8 mouse cellular contexts compared by ENCODE assay signal in the genomic region with DNA sequence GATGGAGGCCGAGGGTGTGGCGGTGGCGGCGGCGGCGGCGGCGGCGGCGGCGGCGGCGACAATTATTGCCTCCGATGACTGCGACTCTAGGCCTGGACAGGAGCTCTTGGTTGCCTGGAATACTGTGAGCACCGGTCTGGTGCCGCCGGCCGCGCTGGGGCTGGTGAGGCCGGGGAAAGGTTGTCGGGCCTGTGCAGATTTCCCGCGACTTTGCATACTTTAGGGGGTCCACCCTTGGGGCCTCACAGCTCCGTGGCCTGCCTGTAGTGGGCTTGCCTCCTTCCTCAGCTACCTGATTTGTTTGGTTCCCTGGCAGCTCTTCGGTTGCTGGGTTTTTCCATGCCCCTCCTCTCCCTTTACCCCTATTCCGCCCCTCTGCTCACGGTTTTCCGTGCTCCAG. TPM values are rescaled to one million over a fixed set of nuclear protein-coding genes. Genes with fewer than 3 reads are reported as not detected.
DNase-seq lines count a peak whose midpoint lies in the region; ATAC-seq and TF ChIP-seq lines count a peak whose summit lies in the region.

No protein-coding gene starts in this region.

- peaks cover 56% of the 10 kb centered on the region for H3K36me3 ChIP-seq in heart, embryonic 15.5 days
- H3K36me3 ChIP-seq in G1E (replicated peaks) (peaks cover 91% of the 10 kb centered on the region), macrophage (ENCODE audit: inconsistent target) (peaks cover 47% of the 10 kb centered on the region)

- WGBS in heart, embryonic 15.5 days: under 1% methylated on average over 29 of the region's 29 CpGs
- under 1% methylated on average over 18 of the region's 29 CpGs for WGBS in macrophage (ENCODE audit: missing documents)

- intact Hi-C loops in left cerebral cortex, postnatal 36 days (cut with DNase I): loop anchor here (5.0 kb wide), 1 partner anchor 60 kb away; the partner anchor contains the start of gene Man1b1

- H3K27ac ChIP-seq in heart, embryonic 15.5 days: peak overlapping the region; percentile 92
- H3K27ac ChIP-seq in macrophage: peak overlapping the region; percentile 38

- peak overlapping the region; percentile 92 for H3K4me2 ChIP-seq in heart, embryonic 15.5 days

- ATAC-seq in heart, embryonic 15.5 days (replicated peaks; ENCODE audit: insufficient number of reproducible peaks, insufficient read depth, low FRiP score, low read depth): peak; percentile 30
- ATAC-seq in G1E (ENCODE audit: extremely low read depth, insufficient number of reproducible peaks, low FRiP score, poor library complexity, severe bottlenecking): no peak
- ATAC-seq in granulocyte monocyte progenitor cell, adult 5-6 weeks (replicated peaks; ENCODE audit: poor library complexity, severe bottlenecking): 0 out of 2 replicates have a peak, but pooled peaks have one; percentile 2

- no peaks in the 10 kb centered on the region for H3K9me3 ChIP-seq in heart, embryonic 15.5 days (replicated peaks)
- H3K9me3 ChIP-seq in G1E (replicated peaks): no peaks in the 10 kb centered on the region

- H3K27me3 ChIP-seq in heart, embryonic 15.5 days: no peaks in the 10 kb centered on the region
- no peaks in the 10 kb centered on the region for H3K27me3 ChIP-seq in G1E (ENCODE audit: insufficient read depth, low read length)

- H3K4me1 ChIP-seq in heart, embryonic 15.5 days (replicated peaks): peaks cover 24% of the 10 kb centered on the region
- H3K4me1 ChIP-seq in G1E (ENCODE audit: insufficient read depth, low read depth, low read length): peaks cover 58% of the 10 kb centered on the region

- H3K4me3 ChIP-seq in heart, embryonic 15.5 days: peak overlapping the region; percentile 96
- H3K4me3 ChIP-seq in G1E (ENCODE audit: low read depth, low read length): peak overlapping the region; percentile 84
- H3K4me3 ChIP-seq in macrophage (ENCODE audit: inconsistent target): peak overlapping the region; percentile 97

- H3K79me2 ChIP-seq in macrophage (ENCODE audit: inconsistent target): peaks cover 48% of the 10 kb centered on the region

- no peak for TF ChIP-seq CTCF in G1E (IDR thresholded peaks at IDR 0.05; ENCODE audit: low read depth, low read length)

- no peak for DNase-seq in heart, adult 18-20 months
- DNase-seq in G1E (ENCODE audit: low spot score): no peak
- DNase-seq in frontal cortex, postnatal 10 days (ENCODE audit: low spot score in 2 of 2): no peak
- no peak for DNase-seq in layer of hippocampus, postnatal 25 days (ENCODE audit: extremely low spot score in 1 of 2, low spot score in 1 of 2)
- DNase-seq in left cerebral cortex, postnatal 36 days (ENCODE audit: low spot score in 2 of 2): no peak

- H3K9ac ChIP-seq in heart, embryonic 15.5 days: peak overlapping the region; percentile 75

RNA-seq across cellular contexts. Expression of gene Anapc2, which starts 0.2 kb away (rescaled TPM):
- polyA plus RNA-seq in heart, embryonic 15.5 days (2015; fragmentation: Nextera tagmentation; extraction: Ambion mirVana): 67.5 and 92.0 TPM in 2 replicates
- total RNA-seq in heart, adult 18-20 months (2021): 10 to 100 TPM; 35.3 to 38.8 TPM
- total RNA-seq in G1E (2014; fragmentation: Nextera tagmentation) (39.5 and 50.3 TPM in 2 replicates), G1E (2017) (19.7 and 24.4 TPM in 2 replicates)
- polyA plus RNA-seq in G1E (2012) (23.0 and 25.3 TPM in 2 replicates), macrophage (2018) (51.0 to 59.8 TPM (median 54.1 TPM) in 3 replicates)
- 34.7 and 46.0 TPM in 2 replicates for total RNA-seq in granulocyte monocyte progenitor cell, adult 5-6 weeks (2014; fragmentation: Nextera tagmentation)
- 17.8 and 35.7 TPM in 2 replicates for total RNA-seq in granulocyte monocyte progenitor cell, adult 5-6 weeks (2017)
- 100 to 1,000 TPM in 13 of 26 experiments, 10 to 100 TPM in 13; 59.0 to 173 (median 103) TPM for total RNA-seq in macrophage (2018; cell fraction: chromatin; rRNA removed)
- total RNA-seq in macrophage (2018; cell fraction: cytosol; rRNA removed): 10 to 100 TPM; 29.0 to 67.6 (median 44.8) TPM
- total RNA-seq in macrophage (2018; cell fraction: nucleus; rRNA removed): 100 to 1,000 TPM in 5 of 26 experiments, 10 to 100 TPM in 21; 44.8 to 137 (median 73.1) TPM
- total RNA-seq in layer of hippocampus, postnatal 25 days (2021): 10 to 100 TPM; 85.1 to 86.5 TPM
- 10 to 100 TPM; 78.9 to 82.8 TPM for total RNA-seq in left cerebral cortex, postnatal 36 days (2021)

RNA-seq across cellular contexts. Expression of gene Ssna1, which starts 0.3 kb away (rescaled TPM):
- polyA plus RNA-seq in heart, embryonic 15.5 days (2015; fragmentation: Nextera tagmentation; extraction: Ambion mirVana): 137 and 152 TPM in 2 replicates
- 10 to 100 TPM; 38.2 to 42.6 TPM for total RNA-seq in heart, adult 18-20 months (2021)
- total RNA-seq in G1E (2014; fragmentation: Nextera tagmentation): 35.9 and 47.0 TPM in 2 replicates
- total RNA-seq in G1E (2017): 100 and 107 TPM in 2 replicates
- 237 and 259 TPM in 2 replicates for polyA plus RNA-seq in G1E (2012)
- 120 TPM in 2 replicates for total RNA-seq in granulocyte monocyte progenitor cell, adult 5-6 weeks (2014; fragmentation: Nextera tagmentation)
- total RNA-seq in granulocyte monocyte progenitor cell, adult 5-6 weeks (2017): 52.7 and 84.1 TPM in 2 replicates
- 10 to 100 TPM in 17 of 26 experiments, 1 to 10 TPM in 9; 1.4 to 40.9 (median 14.4) TPM for total RNA-seq in macrophage (2018; cell fraction: chromatin; rRNA removed)
- total RNA-seq in macrophage (2018; cell fraction: cytosol; rRNA removed): 10 to 100 TPM; 24.4 to 47.4 (median 37.5) TPM
- total RNA-seq in macrophage (2018; cell fraction: nucleus; rRNA removed): 10 to 100 TPM in 20 of 26 experiments, 1 to 10 TPM in 6; 5.7 to 40.4 (median 18.4) TPM
- 26.0 to 60.7 TPM (median 55.7 TPM) in 3 replicates for polyA plus RNA-seq in macrophage (2018)
- total RNA-seq in layer of hippocampus, postnatal 25 days (2021): 10 to 100 TPM; 69.2 to 71.6 TPM
- 10 to 100 TPM; 60.1 to 68.3 TPM for total RNA-seq in left cerebral cortex, postnatal 36 days (2021)

RNA-seq across cellular contexts. Expression of gene Tprn, which starts 10.1 kb away (rescaled TPM):
- 3.6 and 5.2 TPM in 2 replicates for polyA plus RNA-seq in heart, embryonic 15.5 days (2015; fragmentation: Nextera tagmentation; extraction: Ambion mirVana)
- total RNA-seq in heart, adult 18-20 months (2021): 1 to 10 TPM; 7.4 to 7.7 TPM
- 13.6 and 22.0 TPM in 2 replicates for total RNA-seq in G1E (2014; fragmentation: Nextera tagmentation)
- total RNA-seq in G1E (2017): 8.1 and 10.0 TPM in 2 replicates
- 51.5 and 52.8 TPM in 2 replicates for polyA plus RNA-seq in G1E (2012)
- 15.0 and 17.2 TPM in 2 replicates for total RNA-seq in granulocyte monocyte progenitor cell, adult 5-6 weeks (2014; fragmentation: Nextera tagmentation)
- total RNA-seq in granulocyte monocyte progenitor cell, adult 5-6 weeks (2017): 7.1 and 8.7 TPM in 2 replicates
- 1 to 10 TPM; 1.0 to 7.0 (median 3.7) TPM for total RNA-seq in macrophage (2018; cell fraction: chromatin; rRNA removed)
- total RNA-seq in macrophage (2018; cell fraction: cytosol; rRNA removed): 1 to 10 TPM; 2.5 to 8.7 (median 5.7) TPM
- total RNA-seq in macrophage (2018; cell fraction: nucleus; rRNA removed): 1 to 10 TPM; 1.9 to 8.1 (median 3.5) TPM
- polyA plus RNA-seq in macrophage (2018): 6.1 to 7.8 TPM (median 6.6 TPM) in 3 replicates
- total RNA-seq in layer of hippocampus, postnatal 25 days (2021): 10 to 100 TPM; 27.0 to 29.4 TPM
- total RNA-seq in left cerebral cortex, postnatal 36 days (2021): 10 to 100 TPM; 18.5 to 24.7 TPM

RNA-seq across cellular contexts. Expression of gene Tmem210, which starts 15.4 kb away (rescaled TPM):
- polyA plus RNA-seq in heart, embryonic 15.5 days (2015; fragmentation: Nextera tagmentation; extraction: Ambion mirVana): not detected in 2 replicates
- total RNA-seq in heart, adult 18-20 months (2021): not detected
- not detected in 2 replicates for total RNA-seq in G1E (2014; fragmentation: Nextera tagmentation)
- total RNA-seq in G1E (2017): not detected in 2 replicates
- not detected in 2 replicates for polyA plus RNA-seq in G1E (2012)
- not detected in 2 replicates for total RNA-seq in granulocyte monocyte progenitor cell, adult 5-6 weeks (2014; fragmentation: Nextera tagmentation)
- total RNA-seq in granulocyte monocyte progenitor cell, adult 5-6 weeks (2017): not detected in 2 replicates
- total RNA-seq in macrophage (2018; cell fraction: chromatin; rRNA removed): not detected
- not detected for total RNA-seq in macrophage (2018; cell fraction: cytosol; rRNA removed)
- not detected for total RNA-seq in macrophage (2018; cell fraction: nucleus; rRNA removed)
- polyA plus RNA-seq in macrophage (2018): not detected in 3 replicates
- total RNA-seq in layer of hippocampus, postnatal 25 days (2021): not detected
- not detected for total RNA-seq in left cerebral cortex, postnatal 36 days (2021)

RNA-seq across cellular contexts. Expression of gene Lrrc26, which starts 17.2 kb away (rescaled TPM):
- polyA plus RNA-seq in heart, embryonic 15.5 days (2015; fragmentation: Nextera tagmentation; extraction: Ambion mirVana): 0.28 and 0.89 TPM in 2 replicates
- total RNA-seq in heart, adult 18-20 months (2021): under 1 TPM in 1 of 2 experiments, not detected in 1; 0.23 TPM
- total RNA-seq in G1E (2014; fragmentation: Nextera tagmentation): not detected in 2 replicates
- total RNA-seq in G1E (2017): not detected in 2 replicates
- polyA plus RNA-seq in G1E (2012): not detected in 2 replicates
- not detected in 2 replicates for total RNA-seq in granulocyte monocyte progenitor cell, adult 5-6 weeks (2014; fragmentation: Nextera tagmentation)
- total RNA-seq in granulocyte monocyte progenitor cell, adult 5-6 weeks (2017): not detected in 2 replicates
- not detected for total RNA-seq in macrophage (2018; cell fraction: chromatin; rRNA removed)
- total RNA-seq in macrophage (2018; cell fraction: cytosol; rRNA removed): not detected
- total RNA-seq in macrophage (2018; cell fraction: nucleus; rRNA removed): not detected
- not detected in 3 replicates for polyA plus RNA-seq in macrophage (2018)
- total RNA-seq in layer of hippocampus, postnatal 25 days (2021): not detected
- total RNA-seq in left cerebral cortex, postnatal 36 days (2021): not detected
